Mouse (Mus musculus): Measurements from ENCODE around the gene Ms4a14.
"Not testable (repeated sequence)": the region's sequence is repeated elsewhere in the genome, so short reads cannot be mapped to it uniquely, and the experiment has no call there.

Ms4a14 gene

GRCm38 (mm10) chr19:11314354-11314753, at the start of gene Ms4a14:
Ms4a14 (minus strand) TSS chr19:11314454.
- no peak for DNase-seq

GRCm38 (mm10) chr19:11362002-11362401, 47.7 kb upstream of the Ms4a14 start:
- DNase-seq = no peak

- no peak for DNase-seq
Measured at GRCm38 (mm10) chr19:11360106-11360505, 45.9 kb upstream of the Ms4a14 start.

- no peak for DNase-seq
Measured at GRCm38 (mm10) chr19:11355730-11356129, 41.5 kb upstream of the Ms4a14 start.

GRCm38 (mm10) chr19:11351878-11352277, 37.6 kb upstream of the Ms4a14 start:
- DNase-seq = no peak

- DNase-seq = peak; percentile 4
Measured at GRCm38 (mm10) chr19:11349698-11350481, 35.6 kb upstream of the Ms4a14 start.

- no peak for DNase-seq
Measured at GRCm38 (mm10) chr19:11343992-11344391, 29.7 kb upstream of the Ms4a14 start.

GRCm38 (mm10) chr19:11343147-11343546, 28.9 kb upstream of the Ms4a14 start:
- no peak for DNase-seq

GRCm38 (mm10) chr19:11335932-11336331, 21.7 kb upstream of the Ms4a14 start, which contains the start of gene Ms4a7:
Ms4a7 (minus strand) TSS chr19:11336146.
- peak; percentile 2 for DNase-seq

GRCm38 (mm10) chr19:11321123-11321522, 6.9 kb upstream of the Ms4a14 start:
- no peak for DNase-seq

- no peak for DNase-seq
Measured at GRCm38 (mm10) chr19:11316786-11317185, 2.5 kb upstream of the Ms4a14 start.

GRCm38 (mm10) chr19:11308888-11309287, 5.4 kb downstream of the Ms4a14 start:
- DNase-seq = no peak

- not testable (repeated sequence) for DNase-seq
Measured at GRCm38 (mm10) chr19:11299529-11299928, 14.7 kb downstream of the Ms4a14 start.

- no peak for DNase-seq
Measured at GRCm38 (mm10) chr19:11298939-11299338, 15.3 kb downstream of the Ms4a14 start.

- not testable (repeated sequence) for DNase-seq
Measured at GRCm38 (mm10) chr19:11293616-11294015, 20.6 kb downstream of the Ms4a14 start.

GRCm38 (mm10) chr19:11292990-11293389, 21.3 kb downstream of the Ms4a14 start:
- peak; percentile 6 for DNase-seq

- no peak for DNase-seq
Measured at GRCm38 (mm10) chr19:11283773-11284172, 30.5 kb downstream of the Ms4a14 start, which contains the start of gene Ms4a5. Ms4a5 (minus strand) TSS chr19:11283873.

GRCm38 (mm10) chr19:11280223-11280622, 34.0 kb downstream of the Ms4a14 start:
- no peak for DNase-seq

- DNase-seq = no peak
Measured at GRCm38 (mm10) chr19:11276431-11276830, 37.8 kb downstream of the Ms4a14 start.

GRCm38 (mm10) chr19:11266956-11267355, 47.3 kb downstream of the Ms4a14 start:
- no peak for DNase-seq

GRCm38 (mm10) chr19:11266052-11266845, 48.0 kb downstream of the Ms4a14 start, which contains the start of gene Ms4a1:
Ms4a1 (minus strand) TSS chr19:11266241.
- DNase-seq = no peak

- DNase-seq = no peak
Measured at GRCm38 (mm10) chr19:11264602-11265185, 49.6 kb downstream of the Ms4a14 start.

GRCm38 (mm10) chr19:11263549-11263948, 50.7 kb downstream of the Ms4a14 start:
- no peak for DNase-seq

Measured in liver (tissue).